Comparison of ENCODE assay signal across 10 mouse cellular contexts in genomic region chr2:35559551-35559835, GRCm38 (mm10). TPM values are rescaled to one million over a fixed set of nuclear protein-coding genes. Genes with fewer than 3 reads are reported as not detected.
DNase-seq lines count a peak whose midpoint lies in the region; ATAC-seq and TF ChIP-seq lines count a peak whose summit lies in the region.
"Had no signal": no experiment of that assay in that cellular context is flagged by ENCODE, and none has a peak within 500 bp of the region (broad histone marks: within the 10 kb centered on the region; RNA-seq: fewer than 3 reads in every experiment).

No protein-coding gene starts in this region.

- H3K36me3 ChIP-seq in hindbrain, embryonic 10.5 days, result no peaks in the 10 kb centered on the region
- H3K36me3 ChIP-seq in hindbrain, embryonic 12.5 days, result no peaks in the 10 kb centered on the region
- H3K36me3 ChIP-seq in embryonic facial prominence, embryonic 12.5 days, result no peaks in the 10 kb centered on the region
- H3K36me3 ChIP-seq in hindbrain, postnatal 0 days (ENCODE audit: insufficient read depth, low read length), result no peaks in the 10 kb centered on the region
- no peaks in the 10 kb centered on the region for H3K36me3 ChIP-seq in midbrain, embryonic 14.5 days (ENCODE audit: control insufficient read depth, insufficient read depth, low read length)
- H3K36me3 ChIP-seq: midbrain, embryonic 12.5 days had no signal

- no peaks in the 10 kb centered on the region for H3K9me3 ChIP-seq in hindbrain, embryonic 10.5 days
- H3K9me3 ChIP-seq in hindbrain, embryonic 12.5 days (replicated peaks), result no peaks in the 10 kb centered on the region
- H3K9me3 ChIP-seq in embryonic facial prominence, embryonic 12.5 days, result no peaks in the 10 kb centered on the region
- no peaks in the 10 kb centered on the region for H3K9me3 ChIP-seq in hindbrain, postnatal 0 days (ENCODE audit: low read length)
- H3K9me3 ChIP-seq in midbrain, embryonic 14.5 days (ENCODE audit: control insufficient read depth, low read length), result no peaks in the 10 kb centered on the region
- H3K9me3 ChIP-seq: midbrain, embryonic 12.5 days had no signal

- H3K4me2 ChIP-seq in hindbrain, embryonic 12.5 days (replicated peaks), result no peak overlapping the region
- peak overlapping the region; percentile 42; the same call in 1 of the 2 replicates for H3K4me2 ChIP-seq in embryonic facial prominence, embryonic 12.5 days (replicated peaks)
- no peak overlapping the region for H3K4me2 ChIP-seq in hindbrain, postnatal 0 days (ENCODE audit: low read depth, low read length)
- H3K4me2 ChIP-seq in midbrain, embryonic 14.5 days (ENCODE audit: low read length), result no peak overlapping the region
- H3K4me2 ChIP-seq: midbrain, embryonic 12.5 days had no signal

- no peak for TF ChIP-seq CTCF in hindbrain, postnatal 0 days (IDR thresholded peaks at IDR 0.05; ENCODE audit: low read depth)

- H3K27ac ChIP-seq in hindbrain, embryonic 10.5 days, result peak overlapping the region; percentile 70; the same call in 1 of the 2 replicates
- no peak overlapping the region for H3K27ac ChIP-seq in hindbrain, embryonic 12.5 days
- H3K27ac ChIP-seq in embryonic facial prominence, embryonic 12.5 days, result peak overlapping the region; percentile 88
- no peak overlapping the region for H3K27ac ChIP-seq in hindbrain, postnatal 0 days
- H3K27ac ChIP-seq in midbrain, embryonic 14.5 days (replicated peaks; ENCODE audit: low read depth, low read length), result no peak overlapping the region
- H3K27ac ChIP-seq: midbrain, embryonic 12.5 days had no signal

- 71% methylated on average over 2 of the region's 2 CpGs for WGBS in hindbrain, embryonic 10.5 days
- 65% methylated on average over 2 of the region's 2 CpGs for WGBS in hindbrain, embryonic 12.5 days
- 29% methylated on average over 2 of the region's 2 CpGs for WGBS in embryonic facial prominence, embryonic 12.5 days
- WGBS in hindbrain, postnatal 0 days, result 41% methylated on average over 2 of the region's 2 CpGs
- WGBS in midbrain, embryonic 14.5 days, result 59% methylated on average over 2 of the region's 2 CpGs

- no peak for DNase-seq in hindbrain, embryonic 10.5 days (ENCODE audit: low spot score)
- peak; percentile 56 for DNase-seq in adrenal gland, postnatal 14 days
- peak; percentile 47 for DNase-seq in hindbrain, postnatal 0 days (ENCODE audit: low spot score)
- no peak for DNase-seq in Muller cell, postnatal 12 days (ENCODE audit: inconsistent ontology term)
- no peak for DNase-seq in layer of hippocampus, adult 9-11 months
- DNase-seq in midbrain, embryonic 14.5 days, result no peak
- DNase-seq: kidney, adult 8-10 months had no signal

- no peak overlapping the region for H3K4me3 ChIP-seq in hindbrain, embryonic 10.5 days
- no peak overlapping the region for H3K4me3 ChIP-seq in hindbrain, embryonic 12.5 days
- no peak overlapping the region for H3K4me3 ChIP-seq in embryonic facial prominence, embryonic 12.5 days
- H3K4me3 ChIP-seq in hindbrain, postnatal 0 days (ENCODE audit: low read length), result no peak overlapping the region
- no peak overlapping the region for H3K4me3 ChIP-seq in midbrain, embryonic 14.5 days (replicated peaks; ENCODE audit: low read depth, low read length)
- H3K4me3 ChIP-seq: midbrain, embryonic 12.5 days had no signal

- H3K4me1 ChIP-seq in hindbrain, embryonic 10.5 days (replicated peaks), result peaks cover 45% of the 10 kb centered on the region
- H3K4me1 ChIP-seq in hindbrain, embryonic 12.5 days, result peaks cover 18% of the 10 kb centered on the region
- peaks cover 36% of the 10 kb centered on the region for H3K4me1 ChIP-seq in embryonic facial prominence, embryonic 12.5 days
- peaks cover 10% of the 10 kb centered on the region; the same call in 1 of the 2 replicates for H3K4me1 ChIP-seq in hindbrain, postnatal 0 days (ENCODE audit: insufficient read depth, low read length)
- peaks cover 6% of the 10 kb centered on the region; the same call in 1 of the 2 replicates for H3K4me1 ChIP-seq in midbrain, embryonic 14.5 days (ENCODE audit: control insufficient read depth, insufficient read depth, low read length)

- H3K27me3 ChIP-seq in hindbrain, embryonic 10.5 days (ENCODE audit: insufficient read depth, poor library complexity, severe bottlenecking), result peaks cover 5% of the 10 kb centered on the region
- no peaks in the 10 kb centered on the region; the same call in 1 of the 2 replicates for H3K27me3 ChIP-seq in hindbrain, embryonic 12.5 days
- H3K27me3 ChIP-seq in embryonic facial prominence, embryonic 12.5 days, result no peaks in the 10 kb centered on the region
- no peaks in the 10 kb centered on the region for H3K27me3 ChIP-seq in hindbrain, postnatal 0 days (ENCODE audit: insufficient read depth, low read length)
- H3K27me3 ChIP-seq in midbrain, embryonic 14.5 days (ENCODE audit: control insufficient read depth, insufficient read depth, low read length), result no peaks in the 10 kb centered on the region

- ATAC-seq in hindbrain, embryonic 12.5 days (ENCODE audit: low FRiP score), result no peak
- no peak for ATAC-seq in embryonic facial prominence, embryonic 12.5 days (ENCODE audit: insufficient number of reproducible peaks, insufficient read depth, low FRiP score, low TSS enrichment)
- peak; percentile 50; the same call in 1 of the 2 replicates for ATAC-seq in hindbrain, postnatal 0 days
- no peak for ATAC-seq in midbrain, embryonic 14.5 days (ENCODE audit: low FRiP score, low TSS enrichment)

- H3K9ac ChIP-seq in hindbrain, embryonic 12.5 days, result no peak overlapping the region
- H3K9ac ChIP-seq in embryonic facial prominence, embryonic 12.5 days, result no peak overlapping the region
- no peak overlapping the region for H3K9ac ChIP-seq in hindbrain, postnatal 0 days (replicated peaks; ENCODE audit: low read length)
- no peak overlapping the region for H3K9ac ChIP-seq in midbrain, embryonic 14.5 days (replicated peaks; ENCODE audit: low read length)
- H3K9ac ChIP-seq: midbrain, embryonic 12.5 days had no signal

RNA-seq across cellular contexts. Expression of gene Dab2ip, which starts 1.4 kb away (rescaled TPM):
- polyA plus RNA-seq in hindbrain, embryonic 10.5 days (2016; fragmentation: Nextera tagmentation; extraction: Ambion mirVana), result 26.9 and 28.8 TPM in 2 replicates
- 64.8 and 68.1 TPM in 2 replicates for polyA plus RNA-seq in hindbrain, embryonic 12.5 days (2016; fragmentation: Nextera tagmentation; extraction: Ambion mirVana)
- 69.6 and 73.3 TPM in 2 replicates for total RNA-seq in adrenal gland, postnatal 14 days (2021)
- 61.0 and 73.7 TPM in 2 replicates for polyA plus RNA-seq in embryonic facial prominence, embryonic 12.5 days (2016; fragmentation: Nextera tagmentation; extraction: Ambion mirVana)
- total RNA-seq in hindbrain, postnatal 0 days (2014; rRNA removed), result 161 and 163 TPM in 2 replicates
- polyA plus RNA-seq in hindbrain, postnatal 0 days (2015; fragmentation: Nextera tagmentation; extraction: Ambion mirVana), result 64.5 and 69.9 TPM in 2 replicates
- polyA plus RNA-seq in midbrain, embryonic 14.5 days (2014; fragmentation: Nextera tagmentation; extraction: Ambion mirVana), result 46.4 and 50.6 TPM in 2 replicates

Comparison
In these comparisons a context has a peak if more than half of its experiments do, and no peak if none do; other contexts are left out.
1. DNase-seq: peak in adrenal gland, postnatal 14 days (single experiment) and hindbrain, postnatal 0 days (single experiment); none in hindbrain, embryonic 10.5 days (single experiment), Muller cell, postnatal 12 days (single experiment), layer of hippocampus, adult 9-11 months (single experiment) and midbrain, embryonic 14.5 days (single experiment).
2. H3K27ac ChIP-seq: peak in hindbrain, embryonic 10.5 days (single experiment) and embryonic facial prominence, embryonic 12.5 days (single experiment); none in hindbrain, embryonic 12.5 days (single experiment), hindbrain, postnatal 0 days (single experiment) and midbrain, embryonic 14.5 days (single experiment).